Mouse (Mus musculus) liver, embryonic 12.5 days (tissue): Measurements from ENCODE around the gene Pla2g2c. TPM values are rescaled to one million over a fixed set of nuclear protein-coding genes. Genes with fewer than 3 reads are reported as not detected.

Experiments
- ATAC-seq: fragments of 200-750 bp; cut with Nextera tagmentation; 2 replicates; pipeline ENCODE4 v1.8.0; 2017; ENCODE audit warnings: moderate number of reproducible peaks, mild to moderate bottlenecking, moderate library complexity
- H3K27ac ChIP-seq: fragments of 300-500 bp; sonication (generic); 2 replicates; pipeline ENCODE4 v1.5.1; 2016; ENCODE audit warnings: mild to moderate bottlenecking
- H3K27me3 ChIP-seq: fragments of 300-500 bp; sonication (generic); replicated peaks from 2 replicates; pipeline ENCODE4 v1.6.1; 2016; ENCODE audit warnings: mild to moderate bottlenecking, moderate library complexity
- H3K36me3 ChIP-seq: fragments of 300-500 bp; sonication (generic); 2 replicates; pipeline ENCODE4 v1.6.1; 2016; ENCODE audit warnings: mild to moderate bottlenecking, moderate library complexity
- H3K4me1 ChIP-seq: fragments of 300-500 bp; sonication (generic); 2 replicates; pipeline ENCODE4 v1.6.1; 2016
- H3K4me2 ChIP-seq: fragments of 300-500 bp; sonication (generic); 2 replicates; pipeline ENCODE4 v1.6.1; 2016; ENCODE audit warnings: mild to moderate bottlenecking, moderate library complexity
- H3K4me3 ChIP-seq: fragments of 300-500 bp; sonication (generic); 2 replicates; pipeline ENCODE4 v1.5.1; 2016; ENCODE audit warnings: mild to moderate bottlenecking, moderate library complexity
- H3K9ac ChIP-seq: fragments of 300-500 bp; sonication (generic); 2 replicates; pipeline ENCODE4 v1.6.1; 2016; ENCODE audit warnings: mild to moderate bottlenecking, moderate library complexity
- H3K9me3 ChIP-seq: fragments of 300-500 bp; sonication (generic); replicated peaks from 2 replicates; pipeline ENCODE4 v1.6.1; 2016; ENCODE audit warnings: mild to moderate bottlenecking, moderate library complexity
- WGBS: fragments of 180-500 bp; shearing (Covaris S2); methylation state at CpG from one replicate; pipeline ENCODE4 v1.1.7; 2016; ENCODE audit not compliant: insufficient replicate concordance; 5-methylcytosine and 5-hydroxymethylcytosine counted together
- polyA plus RNA-seq: library from polyadenylated mRNA; unstranded; fragments of >200 nt; fragmentation: Nextera tagmentation; extraction: Ambion mirVana; gene quantifications from 2 replicates; pipeline ENCODE4 v1.2.1, GENCODE M21; 2016

The Pla2g2c gene
- polyA plus RNA-seq, 1 experiment from 2014 or later: 0.10 TPM

DNA sequence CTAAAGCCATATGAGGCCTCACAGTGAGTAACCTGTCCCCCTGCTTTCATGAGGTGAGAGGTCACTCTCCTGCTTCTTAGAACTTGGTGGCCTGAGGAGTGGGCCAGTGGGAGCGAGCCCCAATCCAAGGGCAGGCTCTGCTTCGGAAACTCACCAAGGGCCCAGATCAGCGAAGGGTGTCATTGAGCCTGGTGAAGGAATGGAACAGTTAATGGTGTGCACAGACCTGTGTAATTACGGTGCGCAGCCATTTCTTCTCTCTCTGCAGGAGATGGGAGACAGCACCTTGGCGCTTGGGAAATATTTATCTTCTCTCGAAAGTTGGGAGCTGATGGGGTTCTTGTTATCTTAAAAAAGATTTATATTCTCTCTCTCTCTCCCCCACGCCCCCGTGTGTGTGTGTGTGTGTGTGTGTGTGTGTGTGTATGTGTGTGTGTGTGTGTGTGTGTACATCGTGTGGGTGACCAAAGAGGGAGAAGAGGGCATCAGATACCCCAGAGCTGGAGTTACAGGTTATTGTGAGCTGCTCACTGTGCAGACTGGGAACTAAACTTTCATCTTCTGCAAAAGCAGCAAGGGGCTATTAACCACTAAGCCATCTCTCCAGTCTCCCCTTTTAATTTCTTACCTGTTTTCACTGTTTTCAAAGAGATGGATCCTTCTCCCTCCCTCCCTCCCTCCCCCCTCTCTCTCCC lies 27.3 kb upstream of the Pla2g2c start:
- Histone ChIP-seq H3K9ac (no peak overlapping the region), H3K27ac (no peak overlapping the region), H3K9me3 (no peaks in the 10 kb centered on the region), H3K27me3 (peaks cover 30% of the 10 kb centered on the region), H3K4me3 (no peak overlapping the region), H3K4me1 (no peaks in the 10 kb centered on the region), H3K36me3 (no peaks in the 10 kb centered on the region), H3K4me2 (no peak overlapping the region)
- WGBS: 47% methylated on average over 8 of the region's 10 CpGs
- ATAC-seq: no peak

DNA sequence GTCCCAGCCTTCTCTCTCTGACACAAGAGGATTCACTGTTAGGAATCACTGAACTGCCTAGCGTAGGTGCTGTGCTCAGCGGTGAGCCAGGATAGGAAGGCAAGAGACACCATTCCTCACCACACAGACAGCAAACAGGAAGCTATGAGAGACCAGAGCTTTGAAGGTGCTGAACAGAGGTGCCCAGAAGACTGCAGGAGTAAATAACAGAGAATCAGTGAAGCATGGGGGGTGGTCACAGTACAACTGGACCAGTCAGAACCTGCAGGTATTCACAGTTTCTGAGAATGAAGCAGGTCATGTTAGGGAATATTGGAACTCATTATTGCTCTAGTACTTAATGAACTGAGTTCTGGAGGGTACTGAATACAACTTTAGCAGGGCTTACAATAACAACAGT lies 26.3 kb upstream of the Pla2g2c start:
- 48% methylated on average over 2 of the region's 2 CpGs for WGBS
- Histone ChIP-seq H3K4me1 (no peaks in the 10 kb centered on the region), H3K36me3 (no peaks in the 10 kb centered on the region), H3K4me3 (no peak overlapping the region), H3K27ac (no peak overlapping the region), H3K27me3 (peaks cover 24% of the 10 kb centered on the region; the same call in 1 of the 2 replicates), H3K4me2 (no peak overlapping the region), H3K9me3 (no peaks in the 10 kb centered on the region), H3K9ac (no peak overlapping the region)
- no peak for ATAC-seq

DNA sequence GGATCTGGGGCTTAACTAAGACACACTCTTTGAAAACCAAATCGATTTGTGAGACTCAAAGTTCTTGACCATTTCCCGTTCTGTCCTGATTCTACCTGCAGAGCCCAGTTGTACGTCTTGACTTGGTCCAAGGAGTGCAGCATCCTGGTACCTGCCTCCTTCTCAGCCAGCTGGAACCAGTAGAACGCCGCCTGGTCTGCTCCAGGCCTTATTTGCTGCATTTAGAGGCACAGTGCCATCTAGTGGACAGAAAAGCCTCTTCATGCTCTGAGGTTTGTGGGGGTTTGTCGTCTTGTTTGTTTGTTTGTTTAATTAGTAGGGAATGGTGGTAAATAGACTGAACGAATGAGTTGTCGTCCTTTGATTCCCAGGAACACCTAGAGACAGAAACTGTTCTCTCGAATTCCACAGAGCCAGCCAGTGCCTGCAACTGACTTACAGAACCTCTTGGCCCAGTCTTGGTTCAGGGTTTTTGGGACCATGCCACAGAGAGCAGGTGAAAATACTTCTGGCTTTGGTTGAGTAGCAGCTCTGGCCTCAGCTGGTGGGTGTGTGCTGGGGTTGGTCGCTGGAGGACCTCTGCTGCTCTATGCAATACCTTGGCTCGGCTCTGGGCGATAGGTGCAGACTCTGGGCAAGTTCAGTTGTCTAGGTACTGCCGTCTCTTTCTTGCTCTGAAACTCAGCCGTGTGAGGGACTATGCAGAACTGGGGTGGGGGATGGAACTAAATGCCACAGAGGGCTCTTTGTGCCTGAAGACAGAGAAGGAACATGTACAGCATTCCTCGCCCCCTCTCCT lies 24.2 kb upstream of the Pla2g2c start:
- no peaks in the 10 kb centered on the region for H3K36me3 ChIP-seq
- H3K27ac ChIP-seq: no peak overlapping the region
- no peak for ATAC-seq
- peaks cover 15% of the 10 kb centered on the region; the same call in 1 of the 2 replicates for H3K27me3 ChIP-seq
- WGBS: 25% methylated on average over 15 of the region's 15 CpGs
- H3K4me2 ChIP-seq: no peak overlapping the region
- H3K4me3 ChIP-seq: no peak overlapping the region
- no peaks in the 10 kb centered on the region for H3K4me1 ChIP-seq
- no peaks in the 10 kb centered on the region for H3K9me3 ChIP-seq
- H3K9ac ChIP-seq: no peak overlapping the region

DNA sequence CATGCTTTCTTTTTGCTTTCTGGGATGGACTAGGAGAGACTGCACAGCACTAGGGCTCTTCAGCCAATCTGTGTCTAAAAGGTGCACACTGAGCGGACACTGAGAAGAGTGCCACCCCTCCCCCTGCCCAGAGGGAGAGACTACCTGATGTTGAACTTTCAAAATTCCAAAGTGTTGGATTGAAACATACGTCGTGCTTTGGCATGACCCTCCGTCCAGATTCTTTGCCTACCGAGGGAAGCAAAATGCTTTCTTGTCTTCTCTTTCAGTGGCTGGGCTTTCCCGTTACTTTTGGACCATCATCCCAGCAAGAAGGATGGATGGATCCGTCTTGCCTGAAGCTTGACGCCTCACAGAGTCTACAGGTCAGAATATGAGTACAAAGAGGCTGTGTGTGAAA lies 23.5 kb upstream of the Pla2g2c start:
- Histone ChIP-seq H3K4me3 (no peak overlapping the region), H3K36me3 (no peaks in the 10 kb centered on the region), H3K27ac (no peak overlapping the region), H3K9me3 (no peaks in the 10 kb centered on the region), H3K9ac (no peak overlapping the region), H3K27me3 (peaks cover 12% of the 10 kb centered on the region; the same call in 1 of the 2 replicates), H3K4me2 (no peak overlapping the region), H3K4me1 (no peaks in the 10 kb centered on the region)
- 53% methylated on average over 8 of the region's 8 CpGs for WGBS
- ATAC-seq: no peak

DNA sequence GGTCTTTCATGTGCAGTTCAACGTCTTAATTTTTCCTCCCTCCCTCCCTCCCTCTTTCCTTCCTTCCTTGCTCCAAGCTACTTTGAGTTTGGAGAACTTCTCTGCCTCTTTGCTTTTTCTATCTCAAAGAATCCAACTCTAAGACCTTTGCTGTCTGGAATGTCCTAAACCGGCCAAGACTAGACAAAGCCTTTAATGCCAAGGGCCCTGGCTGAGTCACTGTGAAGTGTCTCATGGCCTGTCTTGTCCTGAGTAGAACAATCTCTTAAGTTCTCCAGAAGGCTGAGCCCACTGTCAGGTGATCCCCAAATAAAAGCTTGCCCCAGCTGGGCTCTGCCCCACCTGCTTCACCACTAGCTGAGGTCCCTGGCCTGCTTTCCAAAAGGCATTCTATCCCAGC lies 22.6 kb upstream of the Pla2g2c start:
- ATAC-seq: no peak
- WGBS: 63% methylated on average over 2 of the region's 2 CpGs
- Histone ChIP-seq H3K27ac (no peak overlapping the region), H3K9ac (no peak overlapping the region), H3K27me3 (peaks cover 7% of the 10 kb centered on the region; the same call in 1 of the 2 replicates), H3K36me3 (no peaks in the 10 kb centered on the region), H3K4me3 (no peak overlapping the region), H3K4me2 (no peak overlapping the region), H3K4me1 (no peaks in the 10 kb centered on the region), H3K9me3 (0 out of 2 replicates have a peak, but pooled peaks cover 4% of the 10 kb centered on the region)

DNA sequence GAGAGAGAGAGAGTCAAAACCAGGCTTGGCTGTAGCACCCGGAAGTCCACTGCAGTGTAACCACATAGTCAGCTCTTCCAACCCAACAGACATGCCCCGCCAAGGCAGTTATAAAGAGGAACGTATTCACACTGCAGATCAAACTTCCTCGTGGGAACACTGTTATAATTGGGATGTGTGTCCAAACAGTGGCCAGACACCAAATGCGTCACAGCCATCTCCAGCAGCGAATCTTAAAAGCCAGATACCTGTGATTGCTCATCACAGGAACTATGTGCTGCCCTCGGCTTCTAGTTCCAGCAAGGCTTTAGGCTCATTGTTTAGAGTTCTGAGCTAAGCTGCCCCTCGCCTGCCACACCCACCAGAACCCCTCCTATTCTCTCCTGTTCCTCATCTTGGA lies 22.1 kb upstream of the Pla2g2c start:
- no peaks in the 10 kb centered on the region for H3K4me1 ChIP-seq
- WGBS: 57% methylated on average over 8 of the region's 8 CpGs
- H3K9me3 ChIP-seq: 0 out of 2 replicates have a peak, but pooled peaks cover 4% of the 10 kb centered on the region
- no peak overlapping the region for H3K4me2 ChIP-seq
- 0 out of 2 replicates have a peak, but pooled peaks cover 7% of the 10 kb centered on the region for H3K27me3 ChIP-seq
- no peak overlapping the region for H3K4me3 ChIP-seq
- no peak overlapping the region for H3K27ac ChIP-seq
- H3K9ac ChIP-seq: no peak overlapping the region
- no peaks in the 10 kb centered on the region for H3K36me3 ChIP-seq
- ATAC-seq: no peak

DNA sequence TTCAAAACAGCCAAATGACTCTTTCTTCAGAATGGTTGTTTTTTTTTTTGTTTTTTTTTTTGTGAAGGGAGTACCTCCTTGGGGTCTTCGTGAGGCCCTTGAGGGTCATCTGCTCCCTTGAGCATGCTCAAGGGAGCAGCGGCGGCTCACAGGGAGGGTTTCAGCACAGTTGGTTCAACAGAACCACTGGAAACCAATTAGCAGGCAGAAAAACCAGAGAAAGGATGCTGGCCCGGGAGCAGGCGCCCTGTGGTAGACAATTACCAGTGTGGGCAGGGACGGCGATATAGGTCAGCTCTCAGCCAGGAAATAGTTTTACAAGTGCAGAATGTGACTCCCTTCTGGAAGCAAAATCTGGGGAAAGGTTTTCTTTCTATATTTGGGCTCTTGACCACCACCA lies 21.0 kb upstream of the Pla2g2c start:
- ATAC-seq: no peak
- no peak overlapping the region for H3K9ac ChIP-seq
- 0 out of 2 replicates have a peak, but pooled peaks cover 4% of the 10 kb centered on the region for H3K27me3 ChIP-seq
- no peaks in the 10 kb centered on the region for H3K4me1 ChIP-seq
- H3K27ac ChIP-seq: no peak overlapping the region
- 0 out of 2 replicates have a peak, but pooled peaks cover 4% of the 10 kb centered on the region for H3K9me3 ChIP-seq
- H3K36me3 ChIP-seq: no peaks in the 10 kb centered on the region
- WGBS: 59% methylated on average over 7 of the region's 7 CpGs
- H3K4me2 ChIP-seq: no peak overlapping the region
- no peak overlapping the region for H3K4me3 ChIP-seq

DNA sequence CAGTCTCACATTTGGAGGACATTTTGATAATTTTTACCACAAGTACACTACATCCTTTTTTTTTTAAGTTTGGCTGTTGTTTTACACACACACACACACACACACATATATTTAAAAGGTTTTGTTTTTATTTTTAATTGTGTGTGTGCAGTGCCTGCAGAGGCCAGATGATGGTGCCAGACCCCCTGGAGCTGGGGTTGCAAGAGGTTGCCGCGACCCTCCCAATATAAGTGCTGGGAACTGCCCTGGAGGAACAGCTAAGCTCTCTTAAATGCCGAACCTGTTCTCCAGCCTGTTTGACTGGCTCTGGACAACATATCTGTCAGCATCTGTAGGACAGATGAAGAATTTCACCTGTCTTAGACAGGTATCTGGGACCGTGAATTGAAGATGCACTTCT lies 20.4 kb upstream of the Pla2g2c start:
- 74% methylated on average over 4 of the region's 4 CpGs for WGBS
- no peaks in the 10 kb centered on the region for H3K4me1 ChIP-seq
- 0 out of 2 replicates have a peak, but pooled peaks cover 4% of the 10 kb centered on the region for H3K27me3 ChIP-seq
- no peak overlapping the region for H3K4me2 ChIP-seq
- 0 out of 2 replicates have a peak, but pooled peaks cover 4% of the 10 kb centered on the region for H3K9me3 ChIP-seq
- H3K4me3 ChIP-seq: no peak overlapping the region
- H3K27ac ChIP-seq: no peak overlapping the region
- H3K36me3 ChIP-seq: no peaks in the 10 kb centered on the region
- no peak overlapping the region for H3K9ac ChIP-seq
- no peak for ATAC-seq

DNA sequence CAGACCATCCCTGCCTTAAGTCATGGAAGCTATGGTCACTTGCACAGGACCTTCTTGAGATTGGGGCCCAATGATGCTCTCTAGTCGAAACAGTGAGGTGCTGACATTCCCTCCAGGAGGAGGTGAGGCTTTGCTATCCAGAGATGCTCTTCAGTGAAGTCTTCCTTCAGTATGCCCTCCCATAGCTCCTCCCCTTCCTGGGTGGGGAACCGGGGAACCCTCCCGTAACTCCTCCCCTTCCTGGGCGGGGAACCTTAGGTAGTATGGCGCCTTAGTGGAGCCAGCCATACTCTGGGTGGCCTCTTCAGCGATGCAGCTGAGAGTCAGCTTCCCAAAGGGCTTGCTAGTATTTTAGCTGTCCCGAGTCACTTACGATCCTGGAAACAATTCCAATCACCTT lies 18.0 kb upstream of the Pla2g2c start:
- Histone ChIP-seq H3K9me3 (0 out of 2 replicates have a peak, but pooled peaks cover 4% of the 10 kb centered on the region), H3K4me3 (no peak overlapping the region), H3K27ac (no peak overlapping the region), H3K9ac (no peak overlapping the region), H3K4me2 (no peak overlapping the region), H3K27me3 (peaks cover 4% of the 10 kb centered on the region; the same call in 1 of the 2 replicates), H3K4me1 (no peaks in the 10 kb centered on the region), H3K36me3 (no peaks in the 10 kb centered on the region)
- 70% methylated on average over 8 of the region's 8 CpGs for WGBS
- no peak for ATAC-seq

DNA sequence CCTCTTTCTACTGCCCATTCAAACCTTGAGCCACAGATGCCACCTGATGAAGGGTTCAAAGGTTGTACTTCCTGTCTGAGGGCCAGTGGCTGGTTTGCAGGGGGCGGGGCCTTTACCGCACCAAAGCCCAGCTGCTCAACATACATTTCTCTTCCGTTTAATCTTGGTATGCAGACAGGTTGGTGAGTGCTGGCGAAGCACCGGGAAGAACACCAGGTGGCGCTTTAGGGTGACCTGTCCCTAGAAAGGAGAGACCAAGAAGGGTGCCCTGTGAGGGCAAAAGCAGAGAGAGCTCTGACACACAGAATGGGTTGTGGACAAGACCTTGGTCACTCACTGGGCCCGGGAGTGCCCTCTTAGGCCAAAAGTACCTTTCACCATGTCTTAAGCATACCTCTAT lies 16.0 kb upstream of the Pla2g2c start:
- Histone ChIP-seq H3K4me3 (no peak overlapping the region), H3K4me1 (no peaks in the 10 kb centered on the region), H3K27me3 (no peaks in the 10 kb centered on the region; the same call in none of the 2 replicates), H3K9ac (no peak overlapping the region), H3K9me3 (0 out of 2 replicates have a peak, but pooled peaks cover 4% of the 10 kb centered on the region), H3K36me3 (no peaks in the 10 kb centered on the region), H3K4me2 (no peak overlapping the region), H3K27ac (no peak overlapping the region)
- ATAC-seq: no peak
- 4% methylated on average over 7 of the region's 7 CpGs for WGBS

DNA sequence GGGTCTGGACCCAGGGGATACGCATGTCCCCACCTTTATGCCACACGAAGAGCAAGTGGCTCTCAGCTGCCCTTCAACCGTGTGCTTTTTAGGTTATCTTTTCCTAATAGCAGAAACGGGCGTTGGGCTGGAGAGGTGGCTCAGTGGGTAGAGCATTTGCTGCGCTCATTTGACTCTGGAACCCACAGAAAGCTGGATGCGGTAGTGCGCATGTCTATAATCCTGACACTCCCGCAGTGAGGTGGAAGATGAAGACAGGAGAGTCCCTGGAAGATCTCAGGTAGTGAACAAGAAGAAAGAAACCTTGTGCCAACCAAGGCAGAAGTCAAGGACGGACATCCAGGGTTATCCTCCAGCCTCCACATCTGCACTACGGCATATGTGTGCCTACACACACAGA lies 15.3 kb upstream of the Pla2g2c start:
- Histone ChIP-seq H3K4me1 (no peaks in the 10 kb centered on the region), H3K4me2 (no peak overlapping the region), H3K9ac (no peak overlapping the region), H3K36me3 (no peaks in the 10 kb centered on the region), H3K9me3 (0 out of 2 replicates have a peak, but pooled peaks cover 4% of the 10 kb centered on the region), H3K27me3 (no peaks in the 10 kb centered on the region; the same call in none of the 2 replicates), H3K27ac (no peak overlapping the region), H3K4me3 (no peak overlapping the region)
- WGBS: 69% methylated on average over 11 of the region's 11 CpGs
- ATAC-seq: no peak

DNA sequence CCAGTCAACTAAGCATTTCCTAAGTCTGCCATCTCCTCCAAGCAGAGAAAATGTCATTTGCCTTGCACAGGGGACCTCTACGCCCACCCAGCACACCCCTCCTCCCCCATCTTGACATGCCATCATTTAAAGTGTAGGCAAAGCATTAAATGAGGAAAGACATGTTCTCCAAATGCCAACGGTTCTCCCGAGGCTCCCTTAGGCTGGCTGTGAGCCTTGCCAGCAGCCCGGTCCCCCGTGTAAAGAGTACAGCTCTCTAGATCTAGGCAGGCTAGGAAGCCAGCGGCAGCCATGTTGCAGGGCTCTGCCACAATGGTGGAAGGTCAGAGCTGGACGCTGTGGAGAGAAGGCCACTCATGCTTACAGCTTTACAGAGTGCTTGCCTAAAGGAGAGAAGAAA lies 14.6 kb upstream of the Pla2g2c start:
- 60% methylated on average over 7 of the region's 7 CpGs for WGBS
- Histone ChIP-seq H3K4me3 (no peak overlapping the region), H3K9ac (no peak overlapping the region), H3K27me3 (no peaks in the 10 kb centered on the region; the same call in none of the 2 replicates), H3K4me1 (no peaks in the 10 kb centered on the region), H3K4me2 (no peak overlapping the region), H3K27ac (no peak overlapping the region), H3K9me3 (0 out of 2 replicates have a peak, but pooled peaks cover 4% of the 10 kb centered on the region), H3K36me3 (no peaks in the 10 kb centered on the region)
- ATAC-seq: no peak
